Mouse (Mus musculus): ENCODE results near the gene Lsr. TPM values are rescaled to one million over a fixed set of nuclear protein-coding genes. Genes with fewer than 3 reads are reported as not detected.

Lsr gene
- polyA plus RNA-seq, 1 experiment from 2014 or later = 89.1 TPM

DNA sequence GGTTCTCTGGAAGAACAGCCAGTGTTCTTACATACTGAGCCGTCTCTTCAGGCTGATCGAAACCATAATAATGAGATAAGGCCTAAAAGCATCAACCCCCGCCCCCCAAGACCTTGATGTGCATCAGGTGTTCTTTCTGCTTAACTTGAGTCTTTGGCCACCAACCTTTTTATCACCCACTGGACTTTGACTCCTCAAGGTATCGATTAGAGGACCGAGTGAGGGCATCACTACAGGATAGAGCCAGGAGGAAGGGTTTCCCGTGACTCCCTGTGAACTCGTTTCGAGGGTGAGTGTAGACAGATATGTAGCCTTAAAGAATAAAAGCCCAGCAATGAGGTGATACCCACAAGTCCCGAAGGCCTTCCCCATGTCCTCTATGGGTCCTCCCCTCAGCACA, 12.1 kb upstream of the Lsr start:
- Histone ChIP-seq H3K27me3 (no peaks in the 10 kb centered on the region), H3K36me3 (no peaks in the 10 kb centered on the region), H3K4me2 (no peak overlapping the region), H3K9me3 (no peaks in the 10 kb centered on the region), H3K4me1 (no peaks in the 10 kb centered on the region), H3K27ac (no peak overlapping the region), H3K4me3 (no peak overlapping the region), H3K9ac (no peak overlapping the region)
- WGBS = 81% methylated on average over 9 of the region's 9 CpGs
- no peak for ATAC-seq (ENCODE audit: borderline replicate concordance, extremely low read depth, low FRiP score, low TSS enrichment)

DNA sequence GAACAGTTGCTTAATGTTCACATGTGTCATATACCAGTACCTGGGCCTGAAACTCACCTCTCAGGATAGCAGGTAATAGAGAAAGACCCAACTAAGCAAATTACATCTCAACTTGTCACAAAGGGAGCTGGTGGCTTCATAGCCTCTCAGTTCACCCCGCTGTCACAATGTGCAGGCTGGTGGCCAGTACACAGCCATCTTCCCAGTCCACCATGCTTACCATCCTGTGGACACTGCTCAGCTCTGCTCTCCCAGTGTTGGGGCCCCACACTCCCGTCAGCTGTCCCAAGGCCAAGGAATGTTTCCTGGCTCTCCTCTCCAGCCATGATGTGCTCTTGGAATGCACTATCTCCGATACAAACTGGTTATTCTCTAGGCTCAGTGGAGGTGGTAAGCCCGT, 8.4 kb upstream of the Lsr start:
- Histone ChIP-seq H3K9me3 (no peaks in the 10 kb centered on the region), H3K9ac (no peak overlapping the region), H3K36me3 (no peaks in the 10 kb centered on the region), H3K4me2 (no peak overlapping the region), H3K4me3 (no peak overlapping the region), H3K4me1 (no peaks in the 10 kb centered on the region), H3K27ac (no peak overlapping the region), H3K27me3 (no peaks in the 10 kb centered on the region)
- no peak for ATAC-seq (ENCODE audit: borderline replicate concordance, extremely low read depth, low FRiP score, low TSS enrichment)
- 88% methylated on average over 4 of the region's 4 CpGs for WGBS

DNA sequence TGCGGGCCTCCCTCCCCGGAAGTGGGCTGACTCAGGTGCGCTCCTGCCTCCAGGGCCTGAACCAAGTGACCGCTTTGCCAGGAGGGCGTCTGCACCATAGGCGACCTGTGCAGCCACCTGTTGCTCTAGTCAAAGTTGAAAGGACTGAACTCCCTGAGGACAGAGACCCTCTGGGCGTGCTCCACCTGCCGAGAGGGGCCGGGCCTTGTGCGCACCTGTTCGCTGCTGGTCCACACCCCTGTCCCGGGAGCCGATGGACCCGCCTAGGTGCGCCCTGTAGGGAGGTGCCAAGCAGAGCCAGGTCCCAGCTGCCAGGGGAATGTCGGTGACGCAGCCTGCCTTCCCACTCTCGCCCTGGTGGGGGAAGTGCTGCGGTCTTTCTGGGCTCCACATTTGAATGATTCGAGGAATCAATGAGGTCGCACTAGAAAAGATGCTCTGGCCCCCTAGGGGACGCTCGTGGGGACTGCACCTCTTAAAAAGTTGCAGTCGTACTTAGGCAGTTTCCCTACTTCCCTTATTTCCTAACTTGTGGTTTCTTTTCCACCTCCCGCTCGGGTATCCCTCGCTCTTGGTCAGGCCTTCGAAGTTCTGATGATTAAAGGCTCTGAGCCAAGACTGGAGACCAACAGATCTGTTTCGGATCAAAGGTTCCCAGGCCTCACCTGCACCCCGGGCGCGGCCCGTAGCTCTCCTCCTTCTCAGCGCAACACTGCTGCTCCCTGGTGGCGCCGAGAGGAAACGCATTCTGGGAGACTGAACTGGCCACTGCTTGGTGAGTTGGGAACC, 431 bp upstream of the Lsr start, which contains the start of gene Fam187b:
Gene Fam187b, plus strand, starts transcription at position 290 of the 789 bp plus-strand sequence.
- peak; percentile 92 for ATAC-seq (ENCODE audit: borderline replicate concordance, extremely low read depth, low FRiP score, low TSS enrichment)
- 0 out of 2 replicates have a peak, but pooled peaks cover 4% of the 10 kb centered on the region for H3K36me3 ChIP-seq
- peak within 1 kb of the TSS; percentile 61 for H3K4me2 ChIP-seq
- H3K27me3 ChIP-seq = peaks cover 21% of the 10 kb centered on the region
- peaks cover 13% of the 10 kb centered on the region; the same call in 1 of the 2 replicates for H3K4me1 ChIP-seq
- H3K9ac ChIP-seq = peak within 1 kb of the TSS; percentile 55
- under 1% methylated on average over 37 of the region's 37 CpGs for WGBS
- no peaks in the 10 kb centered on the region for H3K9me3 ChIP-seq
- peak within 1 kb of the TSS; percentile 56 for H3K4me3 ChIP-seq
- peak within 1 kb of the TSS; percentile 96 for H3K27ac ChIP-seq

DNA sequence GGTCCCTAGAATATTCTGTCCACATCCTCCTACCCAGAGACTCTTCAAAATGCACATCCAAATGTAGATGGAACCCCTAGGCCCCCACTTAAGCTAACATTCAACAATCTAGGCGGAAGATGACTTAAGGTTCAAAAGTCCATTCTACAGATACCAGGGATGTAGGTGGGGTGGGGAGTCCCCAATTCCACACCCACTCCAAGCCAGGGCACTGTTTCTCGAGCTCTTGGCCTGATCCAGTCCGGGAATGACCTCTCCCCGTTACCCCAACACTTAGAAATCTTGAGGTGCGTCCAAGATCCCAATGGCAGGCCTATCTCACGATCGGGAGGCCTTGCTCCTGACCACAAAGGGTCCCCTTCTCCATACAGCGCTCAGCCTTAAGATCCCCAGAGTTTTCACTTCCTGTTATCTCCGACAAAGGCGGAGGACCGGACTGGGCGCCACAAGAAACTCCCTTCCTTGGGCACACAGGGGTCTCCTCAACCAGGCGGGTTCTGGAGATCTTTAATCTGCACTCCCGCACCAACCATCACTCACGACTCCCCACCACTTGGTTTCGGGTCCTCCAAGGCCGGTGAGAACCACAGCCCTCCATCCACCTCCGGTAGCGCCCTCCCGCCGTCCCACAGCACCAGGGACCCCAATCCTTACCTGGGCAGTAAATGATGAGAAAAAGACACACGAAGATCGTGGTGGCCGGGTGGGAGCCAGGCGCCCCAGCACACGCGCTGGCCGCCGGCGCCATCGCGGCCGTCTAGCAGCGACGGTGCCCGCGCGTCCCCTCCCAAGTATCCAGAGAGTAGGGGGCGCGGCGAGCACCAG, 626 bp downstream of the Lsr start:
- Histone ChIP-seq H3K9me3 (no peaks in the 10 kb centered on the region), H3K4me1 (peaks cover 13% of the 10 kb centered on the region; the same call in 1 of the 2 replicates), H3K4me2 (peak overlapping the region; percentile 61), H3K27me3 (peaks cover 21% of the 10 kb centered on the region), H3K4me3 (peak overlapping the region; percentile 56), H3K27ac (peak overlapping the region; percentile 96), H3K9ac (peak overlapping the region; percentile 55), H3K36me3 (0 out of 2 replicates have a peak, but pooled peaks cover 4% of the 10 kb centered on the region)
- 3% methylated on average over 41 of the region's 41 CpGs for WGBS
- ATAC-seq (ENCODE audit: borderline replicate concordance, extremely low read depth, low FRiP score, low TSS enrichment) = peak; percentile 62

DNA sequence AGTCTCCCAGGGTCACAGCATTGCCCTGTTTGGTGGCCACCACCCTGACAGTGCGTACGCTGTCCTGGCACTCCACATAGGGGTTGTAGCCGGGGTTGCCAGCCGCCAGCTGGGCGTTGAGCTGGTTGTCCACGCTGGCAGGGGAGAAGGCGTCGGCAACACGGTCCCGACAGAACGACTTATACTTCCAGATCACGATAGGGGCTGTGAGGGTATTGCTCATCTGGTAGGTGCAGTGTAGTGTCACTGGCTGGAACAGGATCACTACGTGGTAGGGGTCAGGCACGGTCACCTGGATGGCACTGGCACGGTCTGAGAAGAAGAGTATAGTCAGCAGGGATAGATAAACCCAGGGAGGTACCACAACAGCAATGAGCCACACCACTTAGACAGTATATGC, 1.4 kb downstream of the Lsr start:
- Histone ChIP-seq H3K27ac (no peak overlapping the region), H3K36me3 (0 out of 2 replicates have a peak, but pooled peaks cover 4% of the 10 kb centered on the region), H3K9ac (0 out of 2 replicates have a peak overlapping the region, but pooled peaks have one; percentile 55), H3K27me3 (peaks cover 21% of the 10 kb centered on the region), H3K4me3 (peak overlapping the region; percentile 56), H3K4me1 (peaks cover 13% of the 10 kb centered on the region; the same call in 1 of the 2 replicates), H3K9me3 (no peaks in the 10 kb centered on the region), H3K4me2 (peak overlapping the region; percentile 61)
- WGBS = 70% methylated on average over 15 of the region's 15 CpGs
- ATAC-seq (ENCODE audit: borderline replicate concordance, extremely low read depth, low FRiP score, low TSS enrichment) = no peak

DNA sequence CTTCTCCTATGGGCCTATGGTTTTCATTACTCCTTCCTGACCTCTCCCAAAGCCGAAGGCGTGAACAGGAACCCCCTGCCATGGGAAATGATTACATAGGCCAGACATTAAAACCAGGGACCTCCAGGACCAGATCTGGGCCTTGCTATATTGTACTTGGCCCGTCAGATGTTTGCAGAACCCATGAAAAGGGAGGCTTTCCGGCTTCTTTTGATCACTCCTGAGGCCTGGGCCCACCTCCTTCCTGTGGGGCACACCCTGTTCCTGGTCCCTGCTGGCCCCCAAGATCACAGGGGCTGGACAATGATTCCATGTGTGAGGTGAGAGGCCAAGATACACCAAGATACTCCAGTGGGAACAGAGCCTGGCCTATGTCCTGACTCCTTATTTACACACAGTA, 4.1 kb downstream of the Lsr start:
- 0 out of 2 replicates have a peak, but pooled peaks cover 4% of the 10 kb centered on the region for H3K36me3 ChIP-seq
- ATAC-seq (ENCODE audit: borderline replicate concordance, extremely low read depth, low FRiP score, low TSS enrichment) = no peak

DNA sequence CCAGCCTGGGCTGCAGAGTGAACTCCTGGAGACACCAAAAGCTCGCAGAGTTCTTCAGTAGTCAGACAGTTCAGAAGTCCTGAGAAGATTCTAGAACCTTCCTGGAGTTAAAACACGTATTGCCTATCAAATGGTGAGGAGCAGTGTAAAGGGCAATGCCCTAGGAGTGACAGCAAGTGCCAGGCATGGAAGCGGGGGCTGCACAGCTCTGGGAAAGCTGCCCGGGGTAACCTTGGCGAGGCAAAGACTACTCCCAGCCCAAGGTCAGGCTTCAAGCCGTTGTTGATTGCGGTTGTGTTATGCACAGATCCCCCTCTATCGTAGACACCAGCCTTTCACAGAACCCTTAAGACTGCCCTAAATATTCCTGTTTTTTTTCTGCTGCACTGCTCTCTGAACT, 4.7 kb downstream of the Lsr start:
- Histone ChIP-seq H3K9ac (no peak overlapping the region), H3K27me3 (peaks cover 20% of the 10 kb centered on the region), H3K36me3 (0 out of 2 replicates have a peak, but pooled peaks cover 4% of the 10 kb centered on the region), H3K4me3 (no peak overlapping the region), H3K4me2 (no peak overlapping the region), H3K9me3 (no peaks in the 10 kb centered on the region), H3K27ac (no peak overlapping the region), H3K4me1 (peaks cover 9% of the 10 kb centered on the region; the same call in 1 of the 2 replicates)
- WGBS = 83% methylated on average over 8 of the region's 8 CpGs
- ATAC-seq (ENCODE audit: borderline replicate concordance, extremely low read depth, low FRiP score, low TSS enrichment) = no peak

More for the DNA sequence above, 4.1 kb downstream of the Lsr start:
- Histone ChIP-seq H3K4me3 (no peak overlapping the region), H3K4me2 (no peak overlapping the region), H3K4me1 (peaks cover 10% of the 10 kb centered on the region; the same call in 1 of the 2 replicates), H3K27me3 (peaks cover 21% of the 10 kb centered on the region), H3K9ac (no peak overlapping the region), H3K27ac (no peak overlapping the region), H3K9me3 (no peaks in the 10 kb centered on the region)
- WGBS = 76% methylated on average over 4 of the region's 4 CpGs

DNA sequence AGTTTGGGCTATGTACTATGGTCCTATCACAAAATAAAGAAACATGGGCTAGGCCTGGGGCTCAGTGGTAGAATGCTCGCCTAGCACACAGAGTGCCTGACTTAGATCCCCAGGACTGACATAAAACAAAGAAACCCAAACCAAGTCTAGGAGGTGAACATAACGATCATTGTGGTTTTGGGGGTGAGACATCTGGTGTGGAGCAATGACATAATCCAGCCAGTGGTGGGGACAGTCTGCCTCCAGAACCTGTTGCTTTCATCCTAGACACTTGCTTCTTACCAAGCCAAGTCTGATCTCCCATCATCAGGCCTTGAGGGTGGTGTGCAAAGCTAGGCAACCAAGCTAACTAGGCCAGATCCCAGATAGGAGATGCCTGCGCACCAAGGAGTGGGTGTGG, 6.6 kb downstream of the Lsr start:
- WGBS = 69% methylated on average over 3 of the region's 3 CpGs
- Histone ChIP-seq H3K9ac (no peak overlapping the region), H3K9me3 (no peaks in the 10 kb centered on the region), H3K36me3 (peaks cover 4% of the 10 kb centered on the region; the same call in 1 of the 2 replicates), H3K27me3 (peaks cover under 1% of the 10 kb centered on the region; the same call in 1 of the 2 replicates), H3K27ac (no peak overlapping the region), H3K4me3 (no peak overlapping the region), H3K4me2 (no peak overlapping the region), H3K4me1 (0 out of 2 replicates have a peak, but pooled peaks cover under 1% of the 10 kb centered on the region)
- no peak for ATAC-seq (ENCODE audit: borderline replicate concordance, extremely low read depth, low FRiP score, low TSS enrichment)

DNA sequence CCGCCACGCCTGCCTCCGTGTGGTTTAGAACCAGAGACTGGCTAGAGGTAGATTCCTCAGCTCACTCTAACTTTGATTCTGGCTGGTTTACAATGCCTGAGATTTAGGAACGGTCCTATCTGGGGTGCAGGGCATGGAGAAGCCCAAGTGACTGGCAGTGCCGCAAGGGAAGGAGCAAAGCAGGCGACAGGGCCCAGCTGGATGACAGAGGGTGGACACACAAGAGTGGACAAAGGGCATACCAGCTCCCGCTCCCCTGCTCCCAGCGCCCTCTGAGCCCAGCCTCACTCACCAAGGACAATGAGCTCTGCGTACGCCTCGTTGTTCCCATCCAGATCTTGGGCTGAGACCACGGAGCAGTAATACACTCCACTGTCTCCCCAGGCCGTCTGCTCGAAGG, 7.6 kb downstream of the Lsr start:
- WGBS = 86% methylated on average over 14 of the region's 14 CpGs
- no peak overlapping the region for H3K27ac ChIP-seq

DNA sequence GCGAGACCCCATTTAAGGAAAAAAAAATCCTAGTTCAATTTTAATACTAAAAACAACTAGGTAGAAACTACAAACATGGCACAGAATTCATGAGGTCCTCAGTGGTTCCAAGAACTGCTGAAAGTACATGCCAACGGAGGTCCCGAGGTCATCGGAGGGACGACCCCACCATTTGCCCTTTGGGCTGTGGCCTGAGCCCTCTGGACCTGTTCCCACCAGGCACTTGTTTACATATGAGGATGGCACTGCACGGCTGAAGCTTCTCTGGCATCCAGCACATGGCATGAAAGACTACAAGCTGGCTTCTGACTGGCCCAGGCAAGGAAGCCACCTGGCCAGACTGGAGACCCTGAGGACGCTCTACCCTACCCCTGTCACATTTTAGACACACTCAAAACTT, 8.9 kb downstream of the Lsr start:
- Histone ChIP-seq H3K27me3 (no peaks in the 10 kb centered on the region), H3K9ac (no peak overlapping the region), H3K36me3 (peaks cover 3% of the 10 kb centered on the region), H3K4me1 (no peaks in the 10 kb centered on the region), H3K4me3 (no peak overlapping the region), H3K9me3 (no peaks in the 10 kb centered on the region), H3K4me2 (no peak overlapping the region), H3K27ac (no peak overlapping the region)
- ATAC-seq (ENCODE audit: borderline replicate concordance, extremely low read depth, low FRiP score, low TSS enrichment) = no peak
- 76% methylated on average over 7 of the region's 7 CpGs for WGBS

More for the DNA sequence above, 7.6 kb downstream of the Lsr start:
- Histone ChIP-seq H3K27me3 (no peaks in the 10 kb centered on the region), H3K4me1 (no peaks in the 10 kb centered on the region), H3K9me3 (no peaks in the 10 kb centered on the region), H3K4me3 (no peak overlapping the region), H3K4me2 (no peak overlapping the region), H3K9ac (no peak overlapping the region), H3K36me3 (no peaks in the 10 kb centered on the region; the same call in 1 of the 2 replicates)
- no peak for ATAC-seq (ENCODE audit: borderline replicate concordance, extremely low read depth, low FRiP score, low TSS enrichment)

DNA sequence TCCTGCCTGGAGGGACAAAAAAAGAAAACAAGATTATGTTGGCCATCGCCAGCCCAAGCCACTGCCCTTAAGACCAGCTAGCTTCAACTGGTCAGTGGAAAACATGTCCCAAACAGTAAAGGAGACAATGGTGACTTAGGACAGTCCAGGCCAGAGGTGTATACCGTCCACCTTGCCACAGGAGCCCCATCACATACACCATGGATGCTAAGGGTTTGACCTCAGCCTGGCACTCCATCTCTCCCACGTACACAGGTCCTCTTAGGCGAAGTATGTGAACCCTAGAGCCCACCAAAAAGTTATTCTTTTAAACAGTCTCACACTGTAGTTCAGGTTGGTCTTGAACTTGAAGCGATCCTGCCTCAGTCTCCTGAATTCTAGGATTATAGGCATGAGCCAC, 10.4 kb downstream of the Lsr start:
- H3K4me2 ChIP-seq = no peak overlapping the region
- H3K4me1 ChIP-seq = peaks cover 7% of the 10 kb centered on the region
- 85% methylated on average over 5 of the region's 5 CpGs for WGBS
- no peak overlapping the region for H3K9ac ChIP-seq
- no peaks in the 10 kb centered on the region for H3K27me3 ChIP-seq
- no peak overlapping the region for H3K4me3 ChIP-seq
- peaks cover 13% of the 10 kb centered on the region for H3K36me3 ChIP-seq
- H3K27ac ChIP-seq = no peak overlapping the region
- no peaks in the 10 kb centered on the region for H3K9me3 ChIP-seq
- no peak for ATAC-seq (ENCODE audit: borderline replicate concordance, extremely low read depth, low FRiP score, low TSS enrichment)

Measured in lung, embryonic 15.5 days (tissue).